Mouse (Mus musculus): ENCODE results near the gene 4930519P11Rik.

4930519P11Rik gene

GRCm38 (mm10) chr2:154584931-154585601 lies 28.2 kb downstream of the 4930519P11Rik start:
- in situ Hi-C loops (cut with MboI, MseI): no loop called here

- in situ Hi-C loops (cut with MboI, MseI): no loop called here
These were observed 29.0 kb downstream of the 4930519P11Rik start for GRCm38 (mm10) chr2:154583906-154584872.

GRCm38 (mm10) chr2:154581421-154581820 lies 31.8 kb downstream of the 4930519P11Rik start:
- in situ Hi-C loops (cut with MboI, MseI): no loop called here

- in situ Hi-C loops (cut with MboI, MseI): no loop called here
These were observed 32.7 kb downstream of the 4930519P11Rik start for GRCm38 (mm10) chr2:154580586-154580985.

GRCm38 (mm10) chr2:154577744-154578067 lies 35.5 kb downstream of the 4930519P11Rik start:
- in situ Hi-C loops (cut with MboI, MseI): no loop called here

GRCm38 (mm10) chr2:154576876-154577743 lies 36.1 kb downstream of the 4930519P11Rik start:
- in situ Hi-C loops (cut with MboI, MseI): no loop called here

GRCm38 (mm10) chr2:154574271-154574670 lies 39.0 kb downstream of the 4930519P11Rik start:
- in situ Hi-C loops (cut with MboI, MseI): no loop called here

- in situ Hi-C loops (cut with MboI, MseI): no loop called here
These were observed 40.2 kb downstream of the 4930519P11Rik start for GRCm38 (mm10) chr2:154572996-154573395.

- in situ Hi-C loops (cut with MboI, MseI): no loop called here
These were observed 41.3 kb downstream of the 4930519P11Rik start for GRCm38 (mm10) chr2:154571976-154572375.

GRCm38 (mm10) chr2:154571266-154571665 lies 42.0 kb downstream of the 4930519P11Rik start:
- in situ Hi-C loops (cut with MboI, MseI): no loop called here

GRCm38 (mm10) chr2:154570666-154571065 lies 42.6 kb downstream of the 4930519P11Rik start:
- in situ Hi-C loops (cut with MboI, MseI): no loop called here

GRCm38 (mm10) chr2:154569836-154570286 lies 43.4 kb downstream of the 4930519P11Rik start, which contains the start of gene E2f1:
Gene E2f1 (minus strand): TSS chr2:154569892.
- in situ Hi-C loops (cut with MboI, MseI): no loop called here

GRCm38 (mm10) chr2:154569071-154569748 lies 44.0 kb downstream of the 4930519P11Rik start:
- in situ Hi-C loops (cut with MboI, MseI): no loop called here

- in situ Hi-C loops (cut with MboI, MseI): no loop called here
These were observed 44.7 kb downstream of the 4930519P11Rik start for GRCm38 (mm10) chr2:154568329-154569070.

GRCm38 (mm10) chr2:154567766-154568165 lies 45.5 kb downstream of the 4930519P11Rik start:
- in situ Hi-C loops (cut with MboI, MseI): no loop called here

- in situ Hi-C loops (cut with MboI, MseI): no loop called here
These were observed 46.6 kb downstream of the 4930519P11Rik start for GRCm38 (mm10) chr2:154566641-154567040.

- in situ Hi-C loops (cut with MboI, MseI): no loop called here
These were observed 47.7 kb downstream of the 4930519P11Rik start for GRCm38 (mm10) chr2:154565562-154565961.

- in situ Hi-C loops (cut with MboI, MseI): no loop called here
These were observed 49.5 kb downstream of the 4930519P11Rik start for GRCm38 (mm10) chr2:154563612-154564170.

All from T-helper 17 cell (primary cell).